Mouse (Mus musculus): ENCODE data around the gene Rpl19. TPM values are rescaled to one million over a fixed set of nuclear protein-coding genes. Genes with fewer than 3 reads are reported as not detected.

Gene Rpl19
- total and polyA plus RNA-seq, 3 experiments, result 2,949 to 5,259 (median 3,446) TPM

- Histone ChIP-seq H3K4me3 (replicated peaks in 1 of 3; ENCODE audit: low read depth in 2 of 3, low read length in 2 of 3, poor library complexity in 1 of 3) (no peak overlapping the region), H3K9ac (ENCODE audit: insufficient read depth, low read depth) (no peak overlapping the region), H3K79me2 (replicated peaks; ENCODE audit: control insufficient read depth, extremely low read depth, insufficient read depth, poor library complexity, severe bottlenecking) (no peaks in the 10 kb centered on the region), H3K9me3 (replicated peaks; ENCODE audit: low read length) (peaks cover 12% of the 10 kb centered on the region), H3K36me3 (replicated peaks in 1 of 2; ENCODE audit: control insufficient read depth in 1 of 2, insufficient read depth in 1 of 2, low read length in 1 of 2) (no peaks in the 10 kb centered on the region), H3K4me1 (ENCODE audit: control insufficient read depth in 1 of 2, insufficient read depth in 2 of 2) (peaks cover 15 to 51% of the 10 kb centered on the region in 2 experiments), H3K27me3 (replicated peaks) (no peaks in the 10 kb centered on the region), H3K4me2 (ENCODE audit: insufficient read depth, low read depth, poor library complexity, severe bottlenecking) (no peak overlapping the region), H3K27ac (ENCODE audit: insufficient read depth, low read depth) (no peak overlapping the region)
- in situ Hi-C loops (cut with MboI; ENCODE audit: low pct_ligation_motif_present, low pct_unique_long_range_greater_than_20kb, low sequenced_read_pairs) (no loop called here), dilution Hi-C loops (cut with MboI; ENCODE audit: extremely low pct_ligation_motif_present, extremely low pct_unique_long_range_greater_than_20kb, low sequenced_read_pairs) (no loop called here)
- DNase-seq (ENCODE audit: extremely low read depth), result no peak
- TF ChIP-seq RAD21 (IDR thresholded peaks at IDR 0.05; ENCODE audit: low read depth, low read length) (no peak), JUND (conservative IDR thresholded peaks at IDR 0.05; ENCODE audit: low read depth, low read length) (no peak), CTCF (conservative IDR thresholded peaks at IDR 0.05 in 1 of 2, IDR thresholded peaks at IDR 0.05 in 1 of 2; ENCODE audit: low read depth in 2 of 2, low read length in 2 of 2) (no peak), MAX (IDR thresholded peaks at IDR 0.05; ENCODE audit: low read length) (no peak), JUN (IDR thresholded peaks at IDR 0.05; ENCODE audit: insufficient read depth, low read depth, low read length) (no peak), MYC (IDR thresholded peaks at IDR 0.05; ENCODE audit: low read depth, low read length) (no peak), TBP (conservative IDR thresholded peaks at IDR 0.05; ENCODE audit: low read depth, low read length) (no peak), MEF2A (IDR thresholded peaks at IDR 0.05; ENCODE audit: borderline replicate concordance, low read depth, low read length) (no peak), NELFE (IDR thresholded peaks at IDR 0.05; ENCODE audit: low read depth, low read length) (no peak), MAZ (IDR thresholded peaks at IDR 0.05; ENCODE audit: low read depth, low read length) (no peak), EP300 (IDR thresholded peaks at IDR 0.05; ENCODE audit: low read length) (no peak), POLR2AphosphoS2 (IDR thresholded peaks at IDR 0.05; ENCODE audit: low read depth, low read length) (no peak), HCFC1 (IDR thresholded peaks at IDR 0.05; ENCODE audit: low read depth, low read length) (no peak), ZC3H11A (IDR thresholded peaks at IDR 0.05; ENCODE audit: low read depth, low read length) (no peak), E2F4 (IDR thresholded peaks at IDR 0.05; ENCODE audit: insufficient replicate concordance, low read depth, low read length) (no peak), GABPA (IDR thresholded peaks at IDR 0.05; ENCODE audit: insufficient replicate concordance, low read depth, low read length) (no peak), TCF12 (IDR thresholded peaks at IDR 0.05; ENCODE audit: low read depth, low read length) (no peak), USF1 (IDR thresholded peaks at IDR 0.05; ENCODE audit: low read depth, low read length) (no peak), SMC3 (IDR thresholded peaks at IDR 0.05; ENCODE audit: low read depth, low read length) (no peak), ELF1 (IDR thresholded peaks at IDR 0.05; ENCODE audit: low read depth, low read length) (no peak)
Observed at GRCm38 (mm10) chr11:98047745-98048144, 21.2 kb downstream of the Rpl19 start.

Data from CH12.LX (cell line).